Mouse (Mus musculus): Measurements from ENCODE around the gene Gnb3. TPM values are rescaled to one million over a fixed set of nuclear protein-coding genes. Genes with fewer than 3 reads are reported as not detected.

Gnb3 gene
- total RNA-seq (2021): under 1 TPM; 0.19 to 0.28 TPM

DNA sequence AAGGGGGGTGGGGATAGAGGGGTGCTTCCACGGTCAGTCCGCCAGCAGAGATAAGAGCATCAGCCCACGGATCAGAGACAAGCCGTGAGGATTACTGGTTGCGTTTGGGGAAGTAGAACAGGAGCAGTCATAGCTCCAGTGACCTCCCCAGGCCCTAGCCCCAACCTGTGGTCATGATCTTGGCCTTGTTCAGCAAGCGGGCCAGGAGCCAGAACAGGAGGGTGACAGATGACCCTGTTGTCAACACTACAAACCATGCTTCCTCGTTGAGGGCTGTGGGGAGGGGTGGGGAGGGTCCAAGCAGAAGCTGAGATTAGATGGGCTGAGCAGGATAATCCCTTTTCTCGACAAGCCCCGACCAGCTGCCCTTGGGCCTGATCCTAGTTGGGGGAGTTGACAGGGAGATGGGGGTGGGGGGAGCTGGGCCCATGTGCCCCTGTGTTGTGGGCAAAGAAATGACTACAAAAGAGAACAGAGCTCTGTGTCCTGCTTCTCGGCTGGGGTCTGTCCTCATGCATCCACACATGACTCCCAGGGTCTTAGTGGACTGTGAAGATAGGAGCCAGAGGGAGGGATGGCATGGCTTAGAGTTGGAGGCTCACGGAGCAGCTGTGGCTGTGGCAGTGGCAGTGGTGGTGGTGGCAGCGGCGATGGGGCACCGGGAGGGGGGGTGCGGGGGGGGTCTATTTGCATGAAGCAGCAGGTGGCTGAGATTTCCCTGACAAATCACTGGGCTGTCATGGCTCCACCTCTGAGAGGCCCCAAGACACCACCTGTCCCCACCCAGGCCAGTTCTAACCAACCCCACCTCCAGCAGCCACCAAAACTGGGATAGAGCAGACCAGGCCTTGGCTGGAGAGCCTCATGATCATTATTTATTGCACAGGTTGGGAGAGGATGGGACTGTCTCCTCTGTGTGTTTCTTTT lies at the start of gene Gnb3:
TSS of gene Gnb3 (minus strand) at position 35 of the 927 bp plus-strand sequence.
- DNase-seq (ENCODE audit: extremely low spot score in 1 of 2, low spot score in 2 of 2): no peak
- intact Hi-C loops (cut with DNase I): no loop called here

DNA sequence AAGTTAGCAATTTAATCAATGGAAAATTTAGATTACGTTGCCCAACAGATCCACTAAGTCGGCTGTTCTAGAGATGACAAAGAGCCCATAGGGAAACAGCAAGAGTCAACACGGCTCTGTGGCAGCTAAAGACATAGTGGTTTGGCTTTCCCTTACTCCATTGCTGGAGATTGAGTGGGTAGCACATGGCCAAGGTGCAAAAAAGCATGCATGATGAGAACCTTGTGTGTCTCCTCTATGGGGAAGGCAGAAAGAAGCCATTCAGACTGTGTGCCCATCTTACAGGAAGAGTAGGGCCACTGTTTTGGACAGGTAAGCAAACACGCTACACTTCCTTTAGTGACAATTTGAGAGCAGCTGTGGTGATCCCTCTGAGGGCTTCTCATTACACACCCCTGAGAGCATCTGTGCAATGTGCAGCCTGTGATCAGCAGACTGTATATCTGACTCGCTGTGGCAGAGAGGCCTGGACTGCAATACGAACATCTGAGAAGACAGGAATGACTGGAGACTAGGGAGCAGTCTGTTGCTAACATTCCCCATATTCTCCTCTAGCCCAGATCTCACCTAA lies 48.6 kb upstream of the Gnb3 start:
- intact Hi-C loops (cut with DNase I): no loop called here
- no peak for DNase-seq (ENCODE audit: extremely low spot score in 1 of 2, low spot score in 2 of 2)

DNA sequence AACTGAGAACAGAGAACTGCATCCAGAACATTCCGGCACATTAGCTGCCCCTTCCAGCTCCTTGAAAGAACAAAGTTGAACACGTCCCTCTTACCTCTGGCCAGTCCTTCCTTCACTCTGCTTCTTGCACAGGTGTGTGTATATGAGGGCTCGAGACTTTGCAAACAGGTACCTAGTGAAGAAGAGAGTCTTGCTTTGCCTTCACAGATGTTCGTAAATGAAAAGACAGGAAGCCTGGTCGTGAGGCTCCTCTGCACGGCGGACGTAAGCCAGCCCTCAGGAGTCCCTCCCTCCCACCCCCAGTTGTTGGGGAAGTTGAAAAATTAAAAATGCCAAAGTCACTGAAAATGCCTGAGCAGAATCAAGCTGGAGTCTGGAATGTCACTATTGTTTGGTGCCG lies 47.9 kb upstream of the Gnb3 start, which contains the start of gene Cd4:
TSS of gene Cd4 (minus strand) at position 236 of the 400 bp plus-strand sequence.
- DNase-seq (ENCODE audit: extremely low spot score in 1 of 2, low spot score in 2 of 2): no peak
- intact Hi-C loops (cut with DNase I): no loop called here

DNA sequence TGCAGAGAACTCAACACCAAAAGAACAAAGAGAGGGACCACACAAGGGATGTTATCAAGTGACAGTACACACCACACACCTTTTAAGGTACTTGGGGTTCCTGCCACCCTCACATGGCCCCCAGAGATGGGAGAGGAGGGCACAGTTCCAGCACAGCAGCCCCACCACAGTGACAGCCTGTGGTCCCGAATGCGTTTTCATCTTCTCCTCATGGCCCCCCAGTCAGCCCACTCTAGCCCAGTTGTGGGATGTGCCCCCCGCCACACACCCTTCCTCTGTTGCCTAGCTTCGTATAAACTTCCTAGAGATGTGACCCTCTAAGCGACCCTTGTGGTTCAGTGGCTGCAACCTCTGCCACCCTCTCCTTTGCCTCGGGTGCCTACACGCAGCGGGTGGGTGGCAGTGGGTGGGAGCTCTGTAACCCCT lies 45.9 kb upstream of the Gnb3 start:
- intact Hi-C loops (cut with DNase I): no loop called here

DNA sequence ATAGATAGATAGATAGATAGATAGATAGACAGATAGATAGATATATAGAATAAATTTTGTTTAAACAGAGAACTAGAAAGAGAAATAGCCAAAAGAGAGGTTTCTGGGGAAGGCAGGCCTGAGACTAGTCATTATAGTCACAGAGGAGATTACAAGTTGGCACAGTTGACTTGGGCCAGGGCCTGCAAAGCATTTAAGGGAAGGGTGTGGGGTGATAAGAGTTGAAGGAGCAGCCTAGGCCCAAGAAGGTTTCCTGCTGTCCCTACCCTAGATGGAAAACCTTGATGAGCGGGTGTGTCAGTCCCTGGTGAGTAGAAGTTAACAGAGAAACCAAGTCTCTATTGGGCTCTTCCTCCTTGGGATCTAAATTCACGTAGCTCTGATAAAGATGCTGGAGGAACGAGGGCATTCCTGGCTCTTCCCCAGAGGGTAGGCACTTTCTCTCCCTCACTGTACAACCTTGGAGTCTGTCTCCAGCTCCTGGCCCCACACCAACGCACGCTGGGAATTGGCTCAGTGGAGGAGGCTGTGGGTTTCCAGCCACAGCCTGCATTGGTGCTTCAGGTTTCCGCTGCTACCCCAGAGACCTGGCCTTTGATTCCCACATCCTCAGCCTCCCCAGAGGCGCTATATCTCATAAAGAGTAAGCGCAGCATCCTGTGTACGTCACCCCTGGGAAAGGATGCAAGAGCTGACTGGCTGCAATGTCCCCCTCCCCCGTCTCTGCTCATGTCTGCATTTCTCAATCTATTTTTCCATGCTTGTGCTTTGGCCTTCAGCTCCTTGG lies 44.8 kb upstream of the Gnb3 start:
- DNase-seq (ENCODE audit: extremely low spot score in 1 of 2, low spot score in 2 of 2): peak in 1 of 2 experiments; percentile 81
- intact Hi-C loops (cut with DNase I): no loop called here

More for the DNA sequence above, 45.9 kb upstream of the Gnb3 start:
- DNase-seq (ENCODE audit: extremely low spot score in 1 of 2, low spot score in 2 of 2): no peak

DNA sequence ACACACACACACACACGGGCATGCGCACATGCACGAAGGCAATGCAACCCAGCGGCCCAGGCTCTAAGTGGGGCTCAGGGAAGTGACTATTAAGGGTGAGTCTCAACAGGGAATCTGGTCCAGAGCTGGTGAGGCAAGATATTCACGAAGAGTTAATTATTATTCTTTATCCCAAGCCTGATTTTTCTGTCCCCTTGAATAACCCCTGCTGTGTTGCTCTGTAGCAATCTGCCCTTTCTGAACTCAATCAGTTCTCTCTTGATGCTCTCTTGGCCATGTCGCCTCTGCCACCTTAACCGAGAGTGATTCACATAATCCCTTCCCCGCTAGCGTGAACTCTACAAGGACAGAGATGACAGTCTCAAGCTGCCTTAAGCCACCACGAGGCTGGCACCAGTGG lies 43.3 kb upstream of the Gnb3 start:
- intact Hi-C loops (cut with DNase I): no loop called here
- DNase-seq (ENCODE audit: extremely low spot score in 1 of 2, low spot score in 2 of 2): no peak

DNA sequence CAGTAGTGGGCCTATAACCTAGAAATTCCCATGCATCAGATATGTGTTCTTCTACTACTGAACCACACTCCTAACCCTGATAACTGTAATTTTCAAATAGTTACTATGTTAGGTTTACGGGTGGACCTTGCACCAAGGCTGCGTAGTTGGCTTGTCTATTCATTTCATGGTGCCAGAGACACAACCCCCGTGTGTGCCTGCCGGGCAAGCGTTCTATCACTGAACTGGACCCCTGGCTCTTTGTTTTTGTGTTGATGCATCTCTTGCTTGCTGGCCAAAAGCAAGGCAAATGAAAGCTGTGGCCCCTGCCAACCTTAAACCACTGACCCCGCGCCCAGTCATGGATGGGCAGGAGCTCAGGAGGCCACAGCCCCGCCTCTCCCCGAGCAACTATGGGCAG lies 41.7 kb upstream of the Gnb3 start:
- no peak for DNase-seq (ENCODE audit: extremely low spot score in 1 of 2, low spot score in 2 of 2)
- intact Hi-C loops (cut with DNase I): no loop called here

DNA sequence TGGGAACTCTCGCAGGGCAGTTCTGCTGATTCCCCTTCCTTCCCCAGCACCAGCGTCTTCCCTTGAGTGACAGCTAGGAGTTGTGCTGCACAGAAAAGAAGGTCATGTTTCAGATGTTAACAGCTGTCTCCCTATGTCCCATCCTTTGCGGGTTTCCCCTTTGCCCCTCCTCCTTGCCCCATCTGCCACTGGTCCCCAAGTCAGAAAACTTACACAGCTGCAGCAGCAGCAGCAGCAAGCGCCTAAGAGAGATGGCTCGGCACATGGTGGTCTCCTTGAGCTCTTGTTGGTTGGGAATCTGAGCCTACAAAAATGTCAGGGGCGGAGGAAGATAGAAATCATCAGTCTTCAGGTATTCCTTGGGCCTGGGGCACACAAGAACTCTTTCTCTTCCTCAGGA lies 39.3 kb upstream of the Gnb3 start:
- intact Hi-C loops (cut with DNase I): no loop called here
- DNase-seq (ENCODE audit: extremely low spot score in 1 of 2, low spot score in 2 of 2): no peak

DNA sequence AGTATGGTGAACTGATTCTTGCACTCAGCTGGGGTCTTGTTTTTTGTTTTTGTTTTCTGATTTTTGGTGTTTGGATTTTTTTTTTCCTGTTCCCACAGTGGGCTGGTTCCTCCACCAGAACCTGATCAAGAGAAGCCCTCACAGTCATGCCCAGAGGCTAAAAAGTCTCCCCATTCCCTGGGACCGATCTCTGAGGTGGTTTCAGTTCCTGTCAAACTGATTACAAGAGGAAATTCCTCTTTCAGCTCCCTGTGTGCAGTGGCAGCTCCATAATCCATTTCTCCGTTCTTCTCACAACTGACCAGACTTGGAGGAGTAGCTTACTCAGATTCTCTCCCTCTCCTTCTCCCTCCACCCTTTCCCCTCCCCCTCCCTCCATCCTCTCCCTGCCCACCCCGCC lies 34.3 kb upstream of the Gnb3 start:
- no peak for DNase-seq (ENCODE audit: extremely low spot score in 1 of 2, low spot score in 2 of 2)
- intact Hi-C loops (cut with DNase I): no loop called here

DNA sequence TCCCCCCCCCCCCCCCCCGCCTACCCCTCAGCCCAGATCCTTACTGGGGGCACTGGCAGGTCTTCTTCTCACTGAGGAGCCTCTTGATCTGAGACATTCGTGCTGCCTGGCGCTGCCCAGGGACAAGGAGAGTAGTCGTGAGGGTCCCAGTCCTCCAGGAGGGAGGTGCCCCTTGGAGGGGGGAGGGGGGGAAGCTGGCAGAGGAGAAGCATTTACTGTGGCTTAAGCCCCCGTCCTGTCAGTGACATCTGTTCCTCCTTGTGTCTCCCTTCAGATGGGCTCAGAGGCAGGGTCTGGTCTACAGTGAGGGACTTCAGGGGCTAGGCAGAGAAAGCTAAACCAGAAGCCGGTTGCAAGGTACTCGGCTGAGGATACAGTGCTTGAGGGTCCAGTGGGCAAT lies 26.5 kb upstream of the Gnb3 start:
- intact Hi-C loops (cut with DNase I): no loop called here
- DNase-seq (ENCODE audit: extremely low spot score in 1 of 2, low spot score in 2 of 2): no peak

DNA sequence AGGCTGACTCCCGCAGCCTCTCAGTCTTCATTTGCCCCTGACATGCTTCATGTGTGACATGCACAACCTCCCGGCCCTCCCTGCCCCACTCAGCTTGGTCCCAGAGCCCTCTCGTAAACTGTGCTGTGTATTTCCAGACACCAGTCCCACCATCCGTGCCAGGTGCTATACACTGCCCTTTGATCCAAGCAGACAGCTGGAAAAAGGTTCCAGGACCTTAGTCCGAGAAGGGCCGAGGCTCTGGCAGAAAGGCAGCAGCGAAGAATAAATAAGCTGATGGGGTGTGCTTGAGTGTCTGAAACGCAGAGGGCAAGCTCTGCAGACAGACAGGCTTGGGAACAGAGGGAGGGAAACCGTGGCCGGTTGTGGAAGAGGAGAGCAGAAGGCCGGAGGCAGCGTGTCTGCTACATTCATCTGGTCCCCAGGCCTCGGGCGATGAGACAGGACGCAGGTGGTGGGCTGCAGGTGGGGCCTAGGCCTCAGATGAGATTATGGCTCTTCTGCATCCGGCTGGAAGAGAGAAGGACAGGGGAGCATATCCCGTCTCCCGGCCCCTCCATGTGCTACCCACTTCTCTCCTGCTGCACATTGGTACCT lies 25.8 kb upstream of the Gnb3 start:
- no peak for DNase-seq (ENCODE audit: extremely low spot score in 1 of 2, low spot score in 2 of 2)
- intact Hi-C loops (cut with DNase I): no loop called here

DNA sequence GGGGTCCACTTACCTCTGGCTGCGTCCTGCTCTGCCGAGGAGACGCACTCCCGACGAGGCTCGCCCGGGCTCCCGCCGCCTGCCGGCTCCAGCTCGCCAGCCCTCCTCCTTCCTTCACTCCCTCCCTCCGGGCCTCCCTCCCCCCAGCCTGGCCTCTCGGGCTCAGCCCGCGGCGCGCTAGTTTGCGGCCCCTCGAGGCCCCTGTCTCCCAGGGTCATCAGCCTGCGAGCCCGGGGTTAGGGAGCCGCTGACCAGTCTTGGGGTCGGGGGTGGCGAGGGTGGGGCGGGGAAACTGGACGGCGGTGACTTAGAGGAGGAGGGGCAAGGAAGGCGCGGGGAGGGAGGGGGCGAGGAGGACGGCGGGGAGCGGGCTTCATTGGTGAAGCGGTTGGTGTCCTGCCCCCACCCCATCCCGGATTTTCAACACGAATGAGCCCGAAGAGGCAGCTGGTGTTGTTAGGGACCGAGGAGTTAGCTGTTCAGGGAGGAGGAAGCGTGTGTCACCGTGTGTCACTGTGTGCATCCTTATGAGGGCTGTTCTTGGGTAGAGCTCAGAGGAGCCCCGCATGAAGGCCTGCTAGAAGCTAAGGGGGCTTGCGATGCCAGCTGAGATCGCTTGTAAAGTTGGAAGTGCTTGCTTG lies 23.7 kb upstream of the Gnb3 start, which contains the start of gene Gpr162:
TSS of gene Gpr162 (minus strand) at position 326 of the 641 bp plus-strand sequence.
- intact Hi-C loops (cut with DNase I): loop anchor here (2.0 kb wide), 1 partner anchor 41 kb away; no protein-coding TSS in a partner anchor
- peak; percentile 76 to 87 for DNase-seq (ENCODE audit: extremely low spot score in 1 of 2, low spot score in 2 of 2)

DNA sequence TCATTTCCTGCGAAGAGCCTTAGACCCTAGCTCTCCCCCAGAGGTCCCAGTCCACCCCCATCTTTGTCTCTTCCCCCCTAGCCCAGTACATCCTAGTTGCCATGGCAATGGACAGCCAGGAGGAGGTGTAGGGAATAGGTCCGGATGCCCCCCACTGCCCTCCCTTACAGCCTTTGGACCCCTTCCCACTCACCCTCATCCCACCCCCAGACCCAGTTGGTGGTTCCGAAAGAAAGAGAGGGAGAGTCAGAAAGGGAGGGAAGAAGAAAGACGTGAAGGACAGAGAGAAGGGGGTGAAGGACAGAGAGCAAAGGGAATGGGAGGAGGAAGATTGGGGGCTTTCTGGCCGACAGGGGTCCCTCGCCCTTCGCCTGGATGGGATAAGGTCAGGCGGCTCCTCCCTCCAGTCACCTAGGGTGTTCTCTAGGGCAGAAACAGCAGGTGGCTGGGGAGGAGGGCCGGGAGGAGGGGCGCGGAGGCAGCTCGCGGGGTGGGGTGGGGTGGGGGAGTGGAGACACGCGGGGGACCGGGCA lies 23.1 kb upstream of the Gnb3 start:
- intact Hi-C loops (cut with DNase I): loop anchor here (2.0 kb wide), 1 partner anchor 42 kb away; no protein-coding TSS in a partner anchor
- peak in 1 of 2 experiments; percentile 50 for DNase-seq (ENCODE audit: extremely low spot score in 1 of 2, low spot score in 2 of 2)

DNA sequence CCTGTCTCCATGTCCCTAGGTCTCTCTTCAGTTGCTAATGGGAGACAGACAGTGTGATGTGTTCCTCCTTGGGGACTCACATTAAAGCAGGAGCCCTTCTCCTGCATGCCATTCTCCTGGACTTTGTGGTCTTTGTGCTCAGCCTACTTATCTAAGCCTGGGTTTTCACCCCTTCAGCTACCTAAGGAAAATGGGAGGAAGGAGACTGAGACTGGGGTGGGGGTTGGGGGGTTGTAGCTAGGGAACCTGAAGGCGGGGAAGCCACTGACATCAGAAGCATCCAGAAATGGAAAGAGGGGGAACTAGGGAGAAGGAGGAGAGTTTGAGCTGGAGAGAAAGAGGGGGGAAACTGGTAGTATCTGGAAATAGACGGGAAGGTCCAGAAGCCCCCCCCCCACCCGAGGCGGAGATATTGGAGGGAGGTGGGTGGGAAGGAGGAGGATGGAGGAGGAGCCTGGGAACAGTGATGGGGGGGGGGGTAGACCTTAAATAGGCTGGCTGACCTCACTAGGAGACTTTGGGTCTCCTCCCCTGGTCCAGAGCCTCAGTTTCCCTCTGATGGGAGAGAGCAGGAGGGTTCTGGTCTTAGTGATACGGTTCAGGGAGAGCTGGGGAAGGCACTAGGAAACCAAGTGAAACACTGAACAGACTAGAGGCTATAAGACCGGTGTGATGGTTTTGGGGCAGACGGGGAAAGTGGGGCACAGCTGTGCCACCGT lies 22.5 kb upstream of the Gnb3 start:
- DNase-seq (ENCODE audit: extremely low spot score in 1 of 2, low spot score in 2 of 2): no peak
- intact Hi-C loops (cut with DNase I): loop anchor here (2.0 kb wide), 1 partner anchor 42 kb away; no protein-coding TSS in a partner anchor

DNA sequence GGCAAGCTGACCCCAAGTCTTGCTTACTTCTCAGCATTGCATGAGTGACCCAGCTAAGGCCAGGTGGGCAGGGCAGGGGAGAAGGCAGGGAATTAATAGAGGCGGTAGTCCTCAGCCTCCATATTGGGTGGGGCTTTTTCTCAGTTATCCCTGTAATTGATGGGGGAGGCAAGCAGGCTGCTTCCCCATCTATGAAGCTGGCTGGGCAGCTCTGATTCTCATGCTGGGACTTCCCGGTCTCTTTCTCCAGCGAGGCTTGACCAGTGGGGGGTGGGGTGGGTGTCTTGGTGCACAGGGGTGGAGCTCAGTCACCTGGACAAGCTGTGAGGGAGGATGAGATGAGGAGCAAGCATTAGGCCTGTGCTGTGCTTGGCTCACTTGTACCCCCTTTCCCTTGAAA lies 21.7 kb upstream of the Gnb3 start:
- peak in 1 of 2 experiments; percentile 43 for DNase-seq (ENCODE audit: extremely low spot score in 1 of 2, low spot score in 2 of 2)
- intact Hi-C loops (cut with DNase I): loop anchor here (2.0 kb wide), 2 partner anchors 43 to 55 kb away; no protein-coding TSS in a partner anchor

DNA sequence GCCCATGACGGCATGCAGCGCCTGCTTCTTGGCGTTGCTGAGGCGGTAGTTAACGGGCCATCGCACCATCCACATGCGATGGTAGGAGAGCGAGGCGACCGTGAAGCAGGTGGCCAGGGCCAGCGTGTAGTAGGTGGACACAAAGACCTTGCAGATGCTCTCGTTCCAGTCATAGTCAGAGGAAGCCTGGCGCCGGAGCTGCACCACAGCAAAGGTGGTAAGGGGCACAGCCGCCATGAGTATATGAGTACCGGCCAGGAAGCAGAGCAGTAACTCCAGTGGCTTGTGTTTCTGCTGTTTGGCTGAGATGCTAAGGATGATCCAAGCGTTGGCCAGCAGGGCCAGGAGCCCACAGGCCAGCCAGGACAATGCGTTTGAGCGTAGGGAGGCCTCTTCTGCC lies 21.2 kb upstream of the Gnb3 start:
- DNase-seq (ENCODE audit: extremely low spot score in 1 of 2, low spot score in 2 of 2): no peak
- intact Hi-C loops (cut with DNase I): loop anchor here (2.0 kb wide), 1 partner anchor 56 kb away; no protein-coding TSS in a partner anchor

DNA sequence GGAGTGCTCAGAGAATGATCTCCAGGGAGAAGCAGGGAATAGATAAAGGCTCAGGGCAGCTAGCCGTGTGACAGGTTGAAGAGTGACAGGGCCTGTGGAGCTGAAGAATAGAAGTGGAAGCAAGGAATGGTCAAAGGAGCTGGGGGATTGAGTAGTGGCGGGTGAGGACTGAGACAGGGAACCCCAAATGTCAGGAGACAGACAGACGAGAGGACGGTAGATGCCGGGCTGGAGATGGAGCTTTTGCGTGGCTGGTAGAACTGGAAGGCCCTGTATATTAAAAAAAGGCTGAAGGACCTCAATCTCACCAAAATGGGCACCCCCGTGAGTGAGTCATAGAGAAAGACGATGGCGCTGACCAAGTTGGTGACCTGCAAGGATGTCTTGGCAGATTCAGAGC lies 20.4 kb upstream of the Gnb3 start:
- DNase-seq (ENCODE audit: extremely low spot score in 1 of 2, low spot score in 2 of 2): no peak
- intact Hi-C loops (cut with DNase I): loop anchor here (2.0 kb wide), 1 partner anchor 56 kb away; no protein-coding TSS in a partner anchor
